In genomic region chr16:93960495-93960894, GRCm38 (mm10) we compare ENCODE assay signal across 26 mouse cellular contexts. TPM values are rescaled to one million over a fixed set of nuclear protein-coding genes. Genes with fewer than 3 reads are reported as not detected.
"Had no signal": no experiment of that assay in that cellular context is flagged by ENCODE, and none has a peak within 500 bp of the region (broad histone marks: within the 10 kb centered on the region; RNA-seq: fewer than 3 reads in every experiment).

No protein-coding gene starts in this region.

- H3K36me3 ChIP-seq: liver, embryonic 12.5 days; lung, embryonic 15.5 days; midbrain, embryonic 10.5 days; midbrain, embryonic 13.5 days; neural tube, embryonic 13.5 days; neural tube, embryonic 15.5 days; stomach, embryonic 15.5 days had no signal

- H3K4me2 ChIP-seq: liver, embryonic 12.5 days; lung, embryonic 15.5 days; midbrain, embryonic 13.5 days; neural tube, embryonic 13.5 days; neural tube, embryonic 15.5 days; stomach, embryonic 15.5 days had no signal

- H3K9ac ChIP-seq: liver, embryonic 12.5 days; liver, embryonic 14.5 days; lung, embryonic 15.5 days; midbrain, embryonic 13.5 days; neural tube, embryonic 13.5 days; neural tube, embryonic 15.5 days; stomach, embryonic 15.5 days had no signal

- H3K27me3 ChIP-seq: midbrain, embryonic 13.5 days; neural tube, embryonic 13.5 days; neural tube, embryonic 15.5 days; stomach, embryonic 15.5 days had no signal

- ATAC-seq: liver, embryonic 12.5 days; lung, postnatal 0 days; midbrain, embryonic 13.5 days; midbrain, embryonic 16.5 days had no signal

- H3K9me3 ChIP-seq: liver, embryonic 12.5 days; lung, embryonic 15.5 days; midbrain, embryonic 10.5 days; midbrain, embryonic 13.5 days; neural tube, embryonic 13.5 days; neural tube, embryonic 15.5 days; stomach, embryonic 15.5 days had no signal

- H3K27ac ChIP-seq: liver, embryonic 12.5 days; liver, embryonic 14.5 days; lung, embryonic 15.5 days; macrophage; midbrain, embryonic 10.5 days; midbrain, embryonic 13.5 days; neural tube, embryonic 13.5 days; neural tube, embryonic 15.5 days; stomach, embryonic 15.5 days had no signal

- DNase-seq: lung, adult 2 months; lung, postnatal 14 days; lung, postnatal 36 days; retina, postnatal 1 day; right cerebral cortex, adult 18-20 months; right cerebral cortex, postnatal 25 days; right cerebral cortex, postnatal 4 days; spleen, adult 18-20 months; thymus, adult 2 months; thymus, postnatal 25 days; thymus, postnatal 4 days had no signal

- H3K4me1 ChIP-seq: liver, embryonic 12.5 days; lung, embryonic 15.5 days; midbrain, embryonic 10.5 days; stomach, embryonic 15.5 days had no signal

- H3K4me3 ChIP-seq: liver, embryonic 12.5 days; lung, embryonic 15.5 days; midbrain, embryonic 10.5 days; midbrain, embryonic 13.5 days; myocyte; neural tube, embryonic 13.5 days; neural tube, embryonic 15.5 days; stomach, embryonic 15.5 days had no signal

RNA-seq across cellular contexts. Expression of gene Cldn14, which starts 48.1 kb away (rescaled TPM):
- total RNA-seq: megakaryocyte, adult 5-6 weeks; megakaryocyte-erythroid progenitor cell, adult 5-6 weeks had no signal
- polyA plus RNA-seq: lung, embryonic 15.5 days; lung, postnatal 0 days; macrophage; midbrain, embryonic 10.5 days; midbrain, embryonic 13.5 days; midbrain, embryonic 16.5 days; neural tube, embryonic 15.5 days; urinary bladder, adult 2 months had no signal
